Mouse (Mus musculus) kidney, embryonic 14.5 days (tissue): ENCODE measurements around the gene Arhgef6. TPM values are rescaled to one million over a fixed set of nuclear protein-coding genes. Genes with fewer than 3 reads are reported as not detected.

Experiments used
- ATAC-seq: fragments of 200-750 bp; cut with Nextera tagmentation; 2 replicates; pipeline ENCODE4 v1.8.0; 2017; ENCODE audit warnings: moderate number of reproducible peaks, mild to moderate bottlenecking, moderate TSS enrichment, moderate library complexity; ENCODE audit not compliant: low FRiP score, low TSS enrichment
- H3K27ac ChIP-seq: fragments of 300-500 bp; sonication (generic); 2 replicates; pipeline ENCODE4 v1.5.1; 2014; ENCODE audit warnings: low read depth, mild to moderate bottlenecking, low read length, moderate library complexity, mixed read lengths
- H3K27me3 ChIP-seq: fragments of 300-500 bp; sonication (generic); 2 replicates; pipeline ENCODE4 v1.6.1; 2014; ENCODE audit warnings: mild to moderate bottlenecking, low read length; ENCODE audit not compliant: control insufficient read depth, insufficient read depth
- H3K36me3 ChIP-seq: fragments of 300-500 bp; sonication (generic); 2 replicates; pipeline ENCODE4 v1.6.1; 2014; ENCODE audit warnings: low read length, mixed read lengths; ENCODE audit not compliant: control insufficient read depth, insufficient read depth
- H3K4me1 ChIP-seq: fragments of 300-500 bp; sonication (generic); 2 replicates; pipeline ENCODE4 v1.6.1; 2014; ENCODE audit warnings: low read length, mixed read lengths; ENCODE audit not compliant: control insufficient read depth, insufficient read depth
- H3K4me2 ChIP-seq: fragments of 300-500 bp; sonication (generic); replicated peaks from 2 replicates; pipeline ENCODE4 v1.6.1; 2014; ENCODE audit warnings: low read depth, mild to moderate bottlenecking, low read length
- H3K4me3 ChIP-seq: fragments of 300-500 bp; sonication (generic); 2 replicates; pipeline ENCODE4 v1.5.1; 2014; ENCODE audit warnings: mild to moderate bottlenecking, low read length
- H3K9ac ChIP-seq: fragments of 300-500 bp; sonication (generic); 2 replicates; pipeline ENCODE4 v1.6.1; 2014; ENCODE audit warnings: low read depth, mild to moderate bottlenecking, low read length, moderate library complexity
- H3K9me3 ChIP-seq: fragments of 300-500 bp; sonication (generic); 2 replicates; pipeline ENCODE4 v1.6.1; 2016; ENCODE audit warnings: low read length; ENCODE audit not compliant: control insufficient read depth
- WGBS: fragments of 180-500 bp; shearing (Covaris S2); extraction: QIAGEN DNeasy Blood & Tissue Kit; methylation state at CpG from one replicate; pipeline ENCODE4 v1.1.7; 2014; 5-methylcytosine and 5-hydroxymethylcytosine counted together
- polyA plus RNA-seq: library from polyadenylated mRNA; unstranded; fragments of >200 nt; fragmentation: Nextera tagmentation; extraction: Ambion mirVana; gene quantifications from 2 replicates; pipeline ENCODE4 v1.2.1, GENCODE M21; 2014

Gene Arhgef6
- polyA plus RNA-seq, 1 experiment from 2014 or later = 3.0 TPM

- Histone ChIP-seq H3K9ac (no peak overlapping the region), H3K9me3 (no peaks in the 10 kb centered on the region), H3K36me3 (no peaks in the 10 kb centered on the region), H3K4me2 (no peak overlapping the region), H3K27ac (no peak overlapping the region), H3K4me3 (no peak overlapping the region), H3K27me3 (no peaks in the 10 kb centered on the region), H3K4me1 (no peaks in the 10 kb centered on the region)
- no peak for ATAC-seq
- 78% methylated on average over 4 of the region's 4 CpGs for WGBS
These were observed 75.0 kb downstream of the Arhgef6 start for GRCm38 (mm10) chrX:57263515-57263914.

DNA sequence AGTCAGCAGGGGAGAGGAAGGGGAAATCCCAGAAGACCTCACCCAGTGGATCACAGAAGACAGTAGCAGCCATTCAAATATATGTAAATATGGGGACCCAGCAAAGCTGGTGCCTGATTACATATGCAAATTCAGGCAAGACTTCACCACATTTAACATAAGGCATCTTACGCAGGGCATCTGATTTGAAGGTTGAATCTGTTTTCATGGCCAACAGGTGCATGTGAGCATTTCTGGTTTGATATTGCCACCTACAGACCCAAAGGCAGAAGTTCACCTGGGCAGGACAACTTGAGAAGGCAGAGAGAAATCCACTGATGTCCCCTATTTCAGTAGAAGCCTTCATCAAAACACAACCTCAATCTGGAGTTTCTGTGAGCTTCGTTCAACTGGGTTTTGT lies 77.8 kb downstream of the Arhgef6 start:
- Histone ChIP-seq H3K27ac (no peak overlapping the region), H3K4me2 (no peak overlapping the region), H3K4me3 (no peak overlapping the region), H3K9me3 (no peaks in the 10 kb centered on the region), H3K4me1 (no peaks in the 10 kb centered on the region), H3K9ac (no peak overlapping the region), H3K27me3 (no peaks in the 10 kb centered on the region; the same call in 1 of the 2 replicates), H3K36me3 (no peaks in the 10 kb centered on the region)
- WGBS = 46% methylated on average over 2 of the region's 2 CpGs
- ATAC-seq = no peak

DNA sequence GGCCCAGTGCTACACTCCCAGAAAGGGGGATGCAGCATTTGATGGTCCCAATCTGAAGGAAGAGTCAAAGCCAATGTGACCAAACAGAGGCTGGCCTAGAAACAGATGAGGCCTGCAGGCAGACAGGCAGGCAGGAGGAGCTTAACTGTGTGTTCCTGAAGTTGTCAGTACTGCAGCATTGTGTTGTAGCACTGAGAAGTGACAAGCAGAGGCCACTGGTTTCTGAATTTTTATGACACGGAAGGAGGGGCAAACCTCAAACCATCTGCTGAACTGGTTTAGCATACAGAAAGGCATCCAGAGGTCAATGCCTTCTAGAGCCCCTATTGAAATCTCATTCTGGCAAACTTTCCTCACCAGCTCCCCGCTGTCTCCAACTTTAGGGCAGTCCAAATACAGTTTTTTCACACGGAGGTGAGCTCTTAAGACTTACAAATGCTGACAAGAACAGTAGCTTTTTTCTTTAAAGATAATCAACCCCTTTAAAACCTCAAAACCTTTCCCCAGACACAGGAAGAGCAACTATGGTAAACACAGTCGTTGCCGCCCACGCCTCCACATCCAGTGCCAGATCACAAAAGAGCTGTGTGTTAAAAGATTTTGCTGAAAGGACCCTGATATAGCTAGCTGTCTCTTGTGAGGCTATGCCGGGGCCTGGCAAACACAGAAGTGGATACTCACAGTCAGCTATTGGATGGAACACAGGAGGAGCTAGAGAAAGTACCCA lies 85.0 kb downstream of the Arhgef6 start:
- Histone ChIP-seq H3K27ac (no peak overlapping the region), H3K27me3 (no peaks in the 10 kb centered on the region; the same call in 1 of the 2 replicates), H3K9me3 (no peaks in the 10 kb centered on the region), H3K4me2 (no peak overlapping the region), H3K36me3 (no peaks in the 10 kb centered on the region), H3K9ac (no peak overlapping the region), H3K4me1 (no peaks in the 10 kb centered on the region), H3K4me3 (no peak overlapping the region)
- 79% methylated on average over 7 of the region's 7 CpGs for WGBS
- ATAC-seq = no peak

- Histone ChIP-seq H3K4me1 (no peaks in the 10 kb centered on the region), H3K4me3 (no peak overlapping the region), H3K9me3 (no peaks in the 10 kb centered on the region), H3K27me3 (no peaks in the 10 kb centered on the region), H3K4me2 (no peak overlapping the region), H3K36me3 (no peaks in the 10 kb centered on the region), H3K9ac (no peak overlapping the region), H3K27ac (no peak overlapping the region)
- no peak for ATAC-seq
- 60% methylated on average over 3 of the region's 3 CpGs for WGBS
These were observed 100.0 kb downstream of the Arhgef6 start for GRCm38 (mm10) chrX:57238572-57238971.

- no peak for ATAC-seq
- WGBS = 70% methylated on average over 4 of the region's 4 CpGs
- H3K4me2 ChIP-seq = no peak overlapping the region
These were observed 102.5 kb downstream of the Arhgef6 start for GRCm38 (mm10) chrX:57235982-57236381.

DNA sequence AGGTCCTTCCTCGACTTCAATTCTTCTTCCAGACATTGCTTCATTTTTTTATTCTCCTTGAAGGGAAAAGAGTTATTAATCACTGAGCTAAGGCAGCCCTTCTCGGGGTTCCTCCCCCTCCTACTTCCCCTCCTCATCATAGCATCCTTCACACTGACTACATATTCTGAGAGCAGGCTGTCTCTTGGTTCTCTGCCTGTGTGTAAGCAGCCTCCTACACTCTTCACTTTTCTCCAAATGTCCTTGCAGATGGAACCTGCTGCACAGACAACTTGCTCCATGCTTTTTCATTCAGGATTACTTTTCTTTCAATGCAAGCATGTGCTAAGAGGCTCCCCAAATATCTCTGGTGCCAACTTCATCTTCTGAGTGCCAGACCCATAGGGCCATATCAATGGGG lies 104.9 kb downstream of the Arhgef6 start:
- 57% methylated on average over 2 of the region's 2 CpGs for WGBS
- H3K27me3 ChIP-seq = no peaks in the 10 kb centered on the region
- no peak overlapping the region for H3K4me3 ChIP-seq
- H3K9ac ChIP-seq = no peak overlapping the region
- no peaks in the 10 kb centered on the region for H3K9me3 ChIP-seq
- no peak for ATAC-seq
- H3K4me1 ChIP-seq = no peaks in the 10 kb centered on the region
- H3K4me2 ChIP-seq = no peak overlapping the region
- H3K36me3 ChIP-seq = no peaks in the 10 kb centered on the region
- no peak overlapping the region for H3K27ac ChIP-seq

More at GRCm38 (mm10) chrX:57235982-57236381, 102.5 kb downstream of the Arhgef6 start:
- no peak overlapping the region for H3K27ac ChIP-seq
- H3K9ac ChIP-seq = no peak overlapping the region
- H3K4me1 ChIP-seq = no peaks in the 10 kb centered on the region
- no peaks in the 10 kb centered on the region for H3K36me3 ChIP-seq
- H3K4me3 ChIP-seq = no peak overlapping the region
- H3K9me3 ChIP-seq = no peaks in the 10 kb centered on the region
- H3K27me3 ChIP-seq = no peaks in the 10 kb centered on the region

GRCm38 (mm10) chrX:57228178-57228577 lies 110.4 kb downstream of the Arhgef6 start:
- no peaks in the 10 kb centered on the region for H3K36me3 ChIP-seq
- no peak for ATAC-seq
- 72% methylated on average over 2 of the region's 2 CpGs for WGBS
- H3K9me3 ChIP-seq = no peaks in the 10 kb centered on the region
- no peak overlapping the region for H3K4me2 ChIP-seq
- H3K4me3 ChIP-seq = no peak overlapping the region
- no peak overlapping the region for H3K27ac ChIP-seq
- H3K9ac ChIP-seq = no peak overlapping the region
- H3K27me3 ChIP-seq = no peaks in the 10 kb centered on the region
- H3K4me1 ChIP-seq = no peaks in the 10 kb centered on the region

DNA sequence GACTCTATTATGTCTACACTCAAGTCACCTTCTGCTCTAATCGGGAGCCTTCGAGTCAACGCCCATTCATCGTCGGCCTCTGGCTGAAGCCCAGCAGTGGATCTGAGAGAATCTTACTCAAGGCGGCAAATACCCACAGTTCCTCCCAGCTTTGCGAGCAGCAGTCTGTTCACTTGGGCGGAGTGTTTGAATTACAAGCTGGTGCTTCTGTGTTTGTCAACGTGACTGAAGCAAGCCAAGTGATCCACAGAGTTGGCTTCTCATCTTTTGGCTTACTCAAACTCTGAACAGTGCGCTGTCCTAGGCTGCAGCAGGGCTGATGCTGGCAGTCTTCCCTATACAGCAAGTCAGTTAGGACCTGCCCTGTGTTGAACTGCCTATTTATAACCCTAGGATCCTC lies 115.2 kb downstream of the Arhgef6 start:
- Histone ChIP-seq H3K4me2 (no peak overlapping the region), H3K9ac (no peak overlapping the region), H3K4me1 (no peaks in the 10 kb centered on the region), H3K27ac (no peak overlapping the region), H3K9me3 (no peaks in the 10 kb centered on the region), H3K27me3 (no peaks in the 10 kb centered on the region), H3K4me3 (no peak overlapping the region), H3K36me3 (no peaks in the 10 kb centered on the region)
- no peak for ATAC-seq
- WGBS = 86% methylated on average over 10 of the region's 10 CpGs

GRCm38 (mm10) chrX:57221881-57222280 lies 116.6 kb downstream of the Arhgef6 start:
- H3K27ac ChIP-seq = no peak overlapping the region
- WGBS = 78% methylated on average over 3 of the region's 3 CpGs
- no peak overlapping the region for H3K4me3 ChIP-seq
- H3K27me3 ChIP-seq = no peaks in the 10 kb centered on the region
- no peaks in the 10 kb centered on the region for H3K4me1 ChIP-seq
- no peak for ATAC-seq
- no peak overlapping the region for H3K4me2 ChIP-seq
- H3K9me3 ChIP-seq = no peaks in the 10 kb centered on the region
- no peaks in the 10 kb centered on the region for H3K36me3 ChIP-seq
- no peak overlapping the region for H3K9ac ChIP-seq
